Mouse (Mus musculus) liver, embryonic 13.5 days (tissue): ENCODE measurements at regions not wholly inside any gene's neighbourhood (a gene's known extent, or its start where the extent isn't known, plus 50 kb on each side); places are given as distances from the start of the nearest gene placed in this dataset.

Experiments
- ATAC-seq: fragments of 200-750 bp; cut with Nextera tagmentation; 2 replicates; pipeline ENCODE4 v1.8.0; 2017; ENCODE audit warnings: low read depth, mild to moderate bottlenecking, moderate number of reproducible peaks, moderate library complexity
- DNase-seq: peaks from one replicate; pipeline ENCODE4 v3.0.0; 2022
- H3K27ac ChIP-seq: fragments of 300-500 bp; sonication (generic); 2 replicates; pipeline ENCODE4 v1.5.1; 2015; ENCODE audit warnings: moderate library complexity, mild to moderate bottlenecking, inconsistent platforms
- H3K27me3 ChIP-seq: fragments of 300-500 bp; sonication (generic); 2 replicates; pipeline ENCODE4 v1.6.1; 2015; ENCODE audit warnings: mild to moderate bottlenecking, inconsistent platforms
- H3K36me3 ChIP-seq: fragments of 300-500 bp; sonication (generic); 2 replicates; pipeline ENCODE4 v1.6.1; 2015; ENCODE audit warnings: mild to moderate bottlenecking, inconsistent platforms
- H3K4me1 ChIP-seq: fragments of 300-500 bp; sonication (generic); replicated peaks from 2 replicates; pipeline ENCODE4 v1.6.1; 2015; ENCODE audit warnings: inconsistent platforms
- H3K4me2 ChIP-seq: fragments of 300-500 bp; sonication (generic); 2 replicates; pipeline ENCODE4 v1.6.1; 2015; ENCODE audit warnings: inconsistent platforms, mild to moderate bottlenecking, moderate library complexity
- H3K4me3 ChIP-seq: fragments of 300-500 bp; sonication (generic); replicated peaks from 2 replicates; pipeline ENCODE4 v1.5.1; 2015; ENCODE audit warnings: mild to moderate bottlenecking, inconsistent platforms
- H3K9ac ChIP-seq: fragments of 300-500 bp; sonication (generic); 2 replicates; pipeline ENCODE4 v1.6.1; 2015; ENCODE audit warnings: mild to moderate bottlenecking, inconsistent platforms
- H3K9me3 ChIP-seq: fragments of 300-500 bp; sonication (generic); replicated peaks from 2 replicates; pipeline ENCODE4 v1.6.1; 2016; ENCODE audit warnings: inconsistent platforms
- WGBS: fragments of 180-500 bp; shearing (Covaris S2); methylation state at CpG from one replicate; pipeline ENCODE4 v1.1.7; 2015; ENCODE audit not compliant: insufficient replicate concordance; 5-methylcytosine and 5-hydroxymethylcytosine counted together

DNA sequence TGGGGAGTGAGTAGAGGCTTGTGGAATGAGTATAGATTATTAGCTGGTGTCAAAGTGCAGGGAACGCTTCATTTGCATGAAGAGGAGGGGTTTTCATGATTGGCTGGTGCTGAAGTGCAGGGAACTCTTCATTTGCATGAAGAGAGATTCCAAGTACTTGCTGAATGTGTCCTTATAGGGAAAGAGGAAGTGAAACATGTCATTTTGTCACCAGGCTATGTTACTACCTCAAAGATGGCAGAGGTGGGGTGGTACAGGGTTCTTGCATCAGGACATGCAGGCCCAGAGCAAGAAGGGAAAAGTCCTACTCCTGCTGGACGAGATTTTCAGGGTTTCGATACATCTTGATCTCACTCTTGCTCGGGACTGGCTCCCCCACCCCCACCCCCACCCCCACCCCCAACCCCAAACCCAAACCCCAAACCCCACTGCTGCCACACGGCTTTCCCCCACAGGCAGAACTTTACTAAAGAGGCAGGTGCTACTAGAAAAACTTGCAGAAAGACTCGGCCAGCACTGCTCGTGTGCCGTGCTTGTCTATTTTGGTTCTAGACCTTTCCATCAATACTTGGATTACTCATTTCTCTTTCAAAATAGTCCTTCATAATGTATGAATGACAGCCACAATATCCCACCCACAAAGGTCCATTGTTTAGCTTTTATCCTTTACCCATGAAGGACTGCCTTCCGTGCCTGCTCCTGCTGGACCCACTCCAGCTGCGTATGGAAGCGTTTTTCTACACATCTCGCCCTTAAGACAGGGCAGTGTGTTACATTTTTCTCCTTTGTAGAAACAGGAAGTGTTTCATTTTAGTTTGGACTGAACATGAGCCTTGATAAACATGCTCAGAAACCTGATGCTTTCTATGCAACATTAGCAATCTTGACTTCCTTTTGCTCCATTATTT lies 223.0 kb upstream of the N6amt1 start:
- H3K9ac ChIP-seq, result no peak overlapping the region
- WGBS, result 63% methylated on average over 12 of the region's 12 CpGs
- H3K4me1 ChIP-seq, result no peaks in the 10 kb centered on the region
- no peaks in the 10 kb centered on the region for H3K36me3 ChIP-seq
- H3K9me3 ChIP-seq, result no peaks in the 10 kb centered on the region; the same call in 1 of the 2 replicates
- no peak for ATAC-seq
- H3K27ac ChIP-seq, result no peak overlapping the region
- no peak for DNase-seq
- no peaks in the 10 kb centered on the region for H3K27me3 ChIP-seq
- H3K4me3 ChIP-seq, result no peak overlapping the region
- H3K4me2 ChIP-seq, result no peak overlapping the region

DNA sequence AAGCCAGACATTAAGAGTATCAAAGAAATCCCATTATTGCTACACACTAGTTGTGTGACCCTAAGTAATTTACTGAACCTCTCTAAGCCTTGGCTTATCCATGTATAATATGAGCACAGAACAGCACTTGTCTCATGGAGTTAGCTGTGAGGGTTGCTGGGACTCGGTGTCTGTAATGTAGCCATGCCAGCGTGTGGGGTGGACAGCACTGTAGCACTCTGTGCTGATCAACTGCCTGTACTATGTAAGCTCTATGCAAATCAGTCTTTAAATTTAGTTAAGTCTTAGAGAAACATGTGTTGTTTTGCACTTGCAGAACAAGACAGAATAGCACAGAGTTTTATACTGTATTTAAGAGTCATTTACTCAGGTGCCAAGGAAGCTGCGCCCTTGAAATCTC lies 225.0 kb upstream of the N6amt1 start:
- H3K4me3 ChIP-seq, result no peak overlapping the region
- no peaks in the 10 kb centered on the region for H3K36me3 ChIP-seq
- H3K4me2 ChIP-seq, result no peak overlapping the region
- no peaks in the 10 kb centered on the region for H3K27me3 ChIP-seq
- 79% methylated on average over 3 of the region's 3 CpGs for WGBS
- no peaks in the 10 kb centered on the region; the same call in 1 of the 2 replicates for H3K9me3 ChIP-seq
- H3K4me1 ChIP-seq, result no peaks in the 10 kb centered on the region
- H3K9ac ChIP-seq, result no peak overlapping the region
- ATAC-seq (no peak), DNase-seq (no peak)
- no peak overlapping the region for H3K27ac ChIP-seq

DNA sequence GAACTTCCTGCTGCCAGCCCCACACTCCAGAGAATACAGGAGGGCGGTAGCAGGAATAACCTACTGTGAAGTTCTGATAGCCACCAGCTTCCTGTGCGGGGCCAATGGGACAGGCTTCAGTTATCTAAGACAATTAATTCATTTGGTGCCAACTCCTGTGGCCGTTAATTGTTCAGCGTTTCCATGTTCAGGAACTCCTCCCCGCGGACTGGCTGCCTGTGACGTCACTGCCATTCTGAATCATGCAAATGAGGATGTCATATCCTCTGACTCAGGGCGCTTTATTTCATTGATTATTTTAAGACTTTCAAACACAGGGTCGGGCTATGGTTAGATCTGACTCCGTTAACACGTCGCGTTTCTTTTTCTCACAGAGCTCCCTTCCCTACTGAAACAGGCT lies 225.8 kb upstream of the N6amt1 start:
- DNase-seq, result no peak
- no peaks in the 10 kb centered on the region; the same call in 1 of the 2 replicates for H3K9me3 ChIP-seq
- ATAC-seq, result no peak
- 48% methylated on average over 13 of the region's 13 CpGs for WGBS
- H3K9ac ChIP-seq, result no peak overlapping the region
- no peak overlapping the region for H3K4me3 ChIP-seq
- H3K4me2 ChIP-seq, result no peak overlapping the region
- no peaks in the 10 kb centered on the region for H3K4me1 ChIP-seq
- no peak overlapping the region for H3K27ac ChIP-seq
- no peaks in the 10 kb centered on the region for H3K27me3 ChIP-seq
- H3K36me3 ChIP-seq, result no peaks in the 10 kb centered on the region

DNA sequence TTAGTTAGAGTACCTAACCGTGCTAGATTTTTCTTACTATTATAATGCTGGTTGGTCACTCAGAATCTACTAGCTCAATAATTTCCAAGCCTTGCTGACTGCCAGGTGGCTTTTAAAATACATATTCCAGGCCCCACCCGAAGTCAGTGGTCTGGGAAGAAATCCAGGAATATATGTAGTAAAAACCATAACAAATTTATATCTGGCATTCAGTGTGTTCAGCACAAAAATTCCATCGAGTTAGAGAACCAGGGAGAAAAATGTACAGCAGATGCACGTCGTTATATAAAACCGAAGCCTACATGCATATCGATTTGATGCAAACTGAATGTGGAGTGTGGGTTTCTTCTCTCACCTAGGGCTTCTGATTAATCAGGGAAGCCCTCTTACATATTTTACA lies 229.5 kb upstream of the N6amt1 start:
- Histone ChIP-seq H3K9me3 (no peaks in the 10 kb centered on the region; the same call in 1 of the 2 replicates), H3K27me3 (no peaks in the 10 kb centered on the region), H3K27ac (no peak overlapping the region), H3K9ac (no peak overlapping the region), H3K36me3 (no peaks in the 10 kb centered on the region), H3K4me1 (no peaks in the 10 kb centered on the region), H3K4me3 (no peak overlapping the region), H3K4me2 (no peak overlapping the region)
- ATAC-seq (no peak), DNase-seq (no peak)
- WGBS, result 73% methylated on average over 7 of the region's 7 CpGs

DNA sequence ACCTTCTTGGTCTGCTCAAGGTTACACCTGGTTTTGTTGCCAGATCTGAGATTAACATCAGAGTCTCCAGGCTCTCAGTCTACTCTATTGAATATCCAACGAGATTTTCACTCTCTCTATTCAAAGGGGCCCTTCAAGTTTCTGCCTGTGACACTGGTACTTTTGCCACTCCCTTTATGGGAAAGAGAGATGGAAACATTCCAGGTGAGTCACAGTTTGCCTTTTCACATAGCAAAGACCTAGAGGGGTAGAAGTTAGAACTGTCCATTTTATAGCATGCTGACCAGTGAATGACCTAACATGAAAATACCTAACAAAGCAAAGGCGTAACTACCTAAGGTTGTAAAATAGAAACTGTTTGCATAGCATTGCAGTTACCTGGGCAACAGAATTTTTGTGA lies 250.4 kb upstream of the N6amt1 start:
- Histone ChIP-seq H3K4me2 (no peak overlapping the region), H3K27ac (no peak overlapping the region), H3K4me3 (no peak overlapping the region), H3K9me3 (no peaks in the 10 kb centered on the region), H3K36me3 (no peaks in the 10 kb centered on the region), H3K9ac (no peak overlapping the region), H3K4me1 (no peaks in the 10 kb centered on the region), H3K27me3 (no peaks in the 10 kb centered on the region)
- ATAC-seq (no peak), DNase-seq (no peak)
- 50% methylated on average over 2 of the region's 2 CpGs for WGBS

DNA sequence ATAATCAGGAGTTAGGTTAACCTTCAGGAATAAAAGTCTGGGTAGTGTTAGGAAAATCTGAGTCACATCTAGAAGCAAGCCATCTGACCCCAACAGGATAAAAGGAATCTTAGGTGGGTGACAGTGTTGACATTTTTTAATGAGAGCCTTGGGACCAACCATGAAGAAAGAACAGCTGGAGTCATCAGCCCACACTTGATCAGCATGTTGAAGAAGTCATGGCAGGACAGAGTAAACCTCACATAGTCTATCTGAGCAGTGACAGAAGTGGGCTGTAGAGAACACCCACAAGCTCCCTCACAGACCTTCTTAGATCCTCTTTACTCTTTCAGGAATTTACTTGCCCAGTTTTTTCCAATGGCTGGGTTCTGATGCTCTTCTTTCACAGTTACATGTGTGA lies 251.9 kb upstream of the N6amt1 start:
- H3K9me3 ChIP-seq, result no peaks in the 10 kb centered on the region
- no peak overlapping the region for H3K27ac ChIP-seq
- ATAC-seq (no peak), DNase-seq (no peak)
- H3K36me3 ChIP-seq, result no peaks in the 10 kb centered on the region
- no peaks in the 10 kb centered on the region for H3K27me3 ChIP-seq
- H3K4me3 ChIP-seq, result no peak overlapping the region
- H3K4me1 ChIP-seq, result no peaks in the 10 kb centered on the region
- H3K4me2 ChIP-seq, result no peak overlapping the region
- no peak overlapping the region for H3K9ac ChIP-seq

DNA sequence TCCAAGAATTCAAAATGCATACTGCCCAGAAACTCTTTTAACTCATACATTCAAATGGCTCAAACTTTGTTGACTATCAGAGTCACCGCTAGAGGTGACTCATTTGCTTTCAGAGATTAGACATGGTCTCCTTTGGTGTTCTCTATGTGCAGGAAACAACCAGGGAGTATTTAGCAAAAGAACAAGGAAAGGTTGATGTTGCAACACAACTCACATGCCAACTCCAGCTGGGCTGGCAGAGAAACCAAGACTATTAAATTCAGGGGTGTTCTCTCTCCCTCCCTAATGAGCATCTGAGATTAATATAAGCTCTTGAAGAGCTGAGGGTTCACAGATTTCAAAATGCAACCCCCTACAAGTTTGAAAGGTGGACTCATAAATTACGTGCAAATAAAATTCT lies 262.0 kb upstream of the N6amt1 start:
- no peaks in the 10 kb centered on the region for H3K4me1 ChIP-seq
- no peak for ATAC-seq
- no peak overlapping the region for H3K4me2 ChIP-seq
- WGBS, result 59% methylated on average over 2 of the region's 2 CpGs
- H3K27ac ChIP-seq, result no peak overlapping the region
- H3K9me3 ChIP-seq, result no peaks in the 10 kb centered on the region; the same call in 1 of the 2 replicates
- H3K4me3 ChIP-seq, result no peak overlapping the region
- no peak overlapping the region for H3K9ac ChIP-seq
- no peaks in the 10 kb centered on the region for H3K27me3 ChIP-seq
- no peak for DNase-seq
- H3K36me3 ChIP-seq, result no peaks in the 10 kb centered on the region

DNA sequence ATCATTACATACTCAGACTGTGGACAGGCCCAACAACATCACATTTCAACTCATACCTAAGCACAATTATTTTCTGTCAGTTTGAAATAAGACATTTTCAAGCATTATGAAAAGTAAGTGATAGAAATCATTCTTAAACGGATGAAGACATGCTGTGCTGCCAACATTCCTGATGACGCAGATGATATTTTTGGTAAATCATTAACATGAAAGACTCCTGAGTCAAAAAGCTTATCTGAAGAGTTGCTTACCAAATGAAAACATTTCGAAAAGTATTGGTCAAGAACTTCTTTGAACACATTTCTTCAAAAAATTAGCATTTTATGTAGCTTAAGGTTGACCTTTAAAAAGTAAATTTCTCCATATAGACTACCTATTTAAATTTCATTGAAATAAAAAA lies 264.7 kb upstream of the N6amt1 start:
- DNase-seq, result no peak
- no peak overlapping the region for H3K27ac ChIP-seq

DNA sequence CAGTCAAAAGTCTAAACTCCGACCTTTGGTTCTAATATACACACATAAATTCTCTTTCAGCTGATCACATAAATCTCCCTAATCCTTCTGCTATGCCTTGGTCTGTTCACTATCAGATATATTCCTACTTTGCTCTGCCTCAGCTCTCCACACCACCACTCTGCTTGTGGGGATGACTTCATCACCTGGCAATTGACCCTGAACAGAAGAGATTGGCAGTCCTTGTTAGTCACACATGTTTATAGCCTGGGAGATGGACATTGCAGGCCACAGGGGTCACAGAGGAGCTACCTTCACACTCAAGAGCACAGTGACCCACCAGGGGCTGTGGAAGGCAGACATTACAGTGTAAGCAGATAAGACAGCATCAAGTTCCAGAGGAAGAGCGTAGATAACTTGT lies 270.5 kb upstream of the N6amt1 start:
- Histone ChIP-seq H3K4me1 (no peaks in the 10 kb centered on the region), H3K27ac (no peak overlapping the region), H3K4me3 (no peak overlapping the region), H3K27me3 (no peaks in the 10 kb centered on the region), H3K4me2 (no peak overlapping the region), H3K36me3 (no peaks in the 10 kb centered on the region), H3K9ac (no peak overlapping the region), H3K9me3 (no peaks in the 10 kb centered on the region)
- ATAC-seq (no peak), DNase-seq (no peak)
- 45% methylated on average over 2 of the region's 2 CpGs for WGBS

More for the DNA sequence above, 264.7 kb upstream of the N6amt1 start:
- H3K36me3 ChIP-seq, result no peaks in the 10 kb centered on the region
- H3K4me1 ChIP-seq, result no peaks in the 10 kb centered on the region
- H3K4me3 ChIP-seq, result no peak overlapping the region
- H3K27me3 ChIP-seq, result no peaks in the 10 kb centered on the region
- H3K9me3 ChIP-seq, result no peaks in the 10 kb centered on the region
- H3K9ac ChIP-seq, result no peak overlapping the region
- no peak overlapping the region for H3K4me2 ChIP-seq
- WGBS, result 59% methylated on average over 3 of the region's 3 CpGs
- no peak for ATAC-seq

DNA sequence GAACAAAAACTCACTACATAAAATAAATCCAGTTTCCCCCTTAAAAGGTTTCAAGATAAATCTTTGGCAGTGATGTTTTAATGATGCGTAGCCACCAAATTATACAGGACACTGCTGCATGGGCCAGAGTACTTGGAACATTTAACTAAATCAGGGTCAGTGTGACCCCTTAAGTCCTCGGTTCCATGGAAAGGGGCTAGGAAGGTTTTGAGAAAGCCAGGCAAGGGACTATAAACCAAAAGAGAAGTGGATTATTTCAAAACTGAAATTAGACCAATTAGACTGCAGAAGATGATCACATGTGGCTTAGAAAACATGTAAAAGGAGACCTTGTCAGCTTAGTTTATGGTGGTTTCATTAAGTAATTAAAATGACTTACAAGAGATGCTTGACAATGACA lies 276.6 kb upstream of the N6amt1 start:
- Histone ChIP-seq H3K4me1 (no peaks in the 10 kb centered on the region), H3K27ac (no peak overlapping the region), H3K36me3 (no peaks in the 10 kb centered on the region), H3K27me3 (no peaks in the 10 kb centered on the region), H3K9ac (no peak overlapping the region), H3K4me3 (no peak overlapping the region), H3K9me3 (no peaks in the 10 kb centered on the region), H3K4me2 (no peak overlapping the region)
- WGBS, result 61% methylated on average over 2 of the region's 2 CpGs
- no peak for ATAC-seq
- DNase-seq, result no peak

DNA sequence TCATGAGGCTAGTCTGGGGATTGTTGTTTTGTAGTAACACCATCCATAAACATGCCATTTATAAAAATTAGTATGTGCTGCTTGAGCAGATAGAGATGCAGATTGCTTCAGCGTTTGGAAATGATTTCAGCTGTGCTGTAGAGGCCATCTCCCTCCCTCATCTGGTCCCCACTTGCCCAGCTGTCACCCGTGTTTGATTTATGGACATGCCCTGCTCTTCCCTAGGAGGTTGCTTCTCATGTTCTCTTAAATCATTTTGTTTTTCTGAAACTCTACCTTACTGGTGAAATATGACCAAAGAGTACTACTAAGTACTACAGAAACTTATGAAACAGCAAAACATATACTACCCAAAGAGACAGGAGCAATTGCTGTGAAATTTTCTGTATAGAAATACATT lies 284.7 kb upstream of the N6amt1 start:
- DNase-seq, result no peak
- H3K36me3 ChIP-seq, result no peaks in the 10 kb centered on the region
- H3K27me3 ChIP-seq, result no peaks in the 10 kb centered on the region
- H3K4me1 ChIP-seq, result no peaks in the 10 kb centered on the region
- H3K4me2 ChIP-seq, result no peak overlapping the region
- H3K9me3 ChIP-seq, result no peaks in the 10 kb centered on the region
- H3K27ac ChIP-seq, result no peak overlapping the region
- ATAC-seq, result no peak
- H3K4me3 ChIP-seq, result no peak overlapping the region
- H3K9ac ChIP-seq, result no peak overlapping the region
- 59% methylated on average over 2 of the region's 2 CpGs for WGBS

DNA sequence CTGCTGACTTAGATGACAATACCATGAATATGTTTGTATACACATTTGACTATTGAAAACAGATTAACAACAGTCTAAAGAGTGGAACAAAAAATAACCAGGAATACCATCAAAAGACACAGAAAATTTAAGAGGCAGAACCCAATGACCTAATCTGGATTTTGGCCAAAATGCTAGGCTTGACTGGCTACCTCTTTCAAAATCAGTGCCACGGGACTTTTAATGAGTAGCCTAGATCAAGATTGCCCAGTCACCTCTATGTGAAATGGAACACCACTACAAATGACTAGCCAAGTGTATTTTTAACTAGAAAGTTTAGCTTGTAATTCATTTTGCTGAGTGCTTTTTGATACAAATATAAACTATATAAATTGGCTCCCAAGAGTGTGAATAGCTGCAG lies 286.0 kb upstream of the N6amt1 start:
- Histone ChIP-seq H3K4me3 (no peak overlapping the region), H3K4me1 (no peaks in the 10 kb centered on the region), H3K9me3 (no peaks in the 10 kb centered on the region), H3K36me3 (no peaks in the 10 kb centered on the region), H3K27me3 (no peaks in the 10 kb centered on the region), H3K27ac (no peak overlapping the region), H3K4me2 (no peak overlapping the region), H3K9ac (no peak overlapping the region)
- ATAC-seq (no peak), DNase-seq (no peak)
- WGBS, result 49% methylated on average over 1 of the region's 1 CpGs
